Mouse (Mus musculus): ENCODE data around the gene Sh3bgrl2.

- TF ChIP-seq CTCF (IDR thresholded peaks at IDR 0.05; ENCODE audit: low read depth) (no peak), EP300 (IDR thresholded peaks at IDR 0.05; ENCODE audit: low read depth) (no peak)
Observed at GRCm38 (mm10) chr9:83652015-83652414, 103.9 kb downstream of the Sh3bgrl2 start.
